Mouse (Mus musculus) midbrain, postnatal 0 days (tissue): Measurements from ENCODE around the gene Lmo3. TPM values are rescaled to one million over a fixed set of nuclear protein-coding genes. Genes with fewer than 3 reads are reported as not detected.

Experiments used
- ATAC-seq: fragments of 200-750 bp; cut with Nextera tagmentation; 2 replicates; pipeline ENCODE4 v1.8.0; 2017; ENCODE audit warnings: moderate number of reproducible peaks, mild to moderate bottlenecking, moderate TSS enrichment, moderate library complexity; ENCODE audit not compliant: low FRiP score
- DNase-seq: peaks from one replicate; pipeline ENCODE4 v3.0.0-alpha.2; 2015; ENCODE audit warnings: low spot score
- H3K27ac ChIP-seq: fragments of 300-500 bp; sonication (generic); 2 replicates; pipeline ENCODE4 v1.5.1; 2014; ENCODE audit warnings: low read depth, mild to moderate bottlenecking, low read length, mixed read lengths
- H3K27me3 ChIP-seq: fragments of 300-500 bp; sonication (generic); 2 replicates; pipeline ENCODE4 v1.6.1; 2014; ENCODE audit warnings: low read length, control low read depth, mixed read lengths; ENCODE audit not compliant: insufficient read depth
- H3K36me3 ChIP-seq: fragments of 300-500 bp; sonication (generic); 2 replicates; pipeline ENCODE4 v1.6.1; 2014; ENCODE audit warnings: low read length, control low read depth, mixed read lengths; ENCODE audit not compliant: insufficient read depth
- H3K4me1 ChIP-seq: fragments of 300-500 bp; sonication (generic); 2 replicates; pipeline ENCODE4 v1.6.1; 2014; ENCODE audit warnings: mild to moderate bottlenecking, control low read depth, antibody characterized with exemption, low read length, mixed read lengths; ENCODE audit not compliant: insufficient read depth
- H3K4me2 ChIP-seq: fragments of 300-500 bp; sonication (generic); 2 replicates; pipeline ENCODE4 v1.6.1; 2014; ENCODE audit warnings: low read depth, mild to moderate bottlenecking, low read length, mixed read lengths; ENCODE audit not compliant: poor library complexity, severe bottlenecking
- H3K4me3 ChIP-seq: fragments of 300-500 bp; sonication (generic); 2 replicates; pipeline ENCODE4 v1.5.1; 2014; ENCODE audit warnings: low read depth, mild to moderate bottlenecking, low read length, moderate library complexity
- H3K9ac ChIP-seq: fragments of 300-500 bp; sonication (generic); replicated peaks from 2 replicates; pipeline ENCODE4 v1.6.1; 2014; ENCODE audit warnings: mild to moderate bottlenecking, low read length, moderate library complexity, mixed read lengths; ENCODE audit not compliant: poor library complexity, severe bottlenecking
- H3K9me3 ChIP-seq: fragments of 300-500 bp; sonication (generic); 2 replicates; pipeline ENCODE4 v1.6.1; 2016; ENCODE audit warnings: low read length, control low read depth
- CTCF ChIP-seq: IDR thresholded peaks from 2 replicates; pipeline ENCODE4 v1.5.1; 2016; ENCODE audit warnings: antibody characterized with exemption, mild to moderate bottlenecking
- WGBS: fragments of 180-500 bp; shearing (Covaris S2); extraction: QIAGEN DNeasy Blood & Tissue Kit; methylation state at CpG from one replicate; pipeline ENCODE4 v1.1.7; 2014; 5-methylcytosine and 5-hydroxymethylcytosine counted together
- polyA plus RNA-seq: library from polyadenylated mRNA; unstranded; fragments of >200 nt; fragmentation: Nextera tagmentation; extraction: Ambion mirVana; gene quantifications from 2 replicates; pipeline ENCODE4 v1.2.1, GENCODE M21; 2015
- total RNA-seq: library from RNA; depleted of rRNA; stranded (reverse); fragments of >200 nt; gene quantifications from 2 replicates; pipeline ENCODE4 v1.2.3, GENCODE M21; 2014

Lmo3 gene
- total and polyA plus RNA-seq, 2 experiments from 2014 or later: 145 to 148 TPM

DNA sequence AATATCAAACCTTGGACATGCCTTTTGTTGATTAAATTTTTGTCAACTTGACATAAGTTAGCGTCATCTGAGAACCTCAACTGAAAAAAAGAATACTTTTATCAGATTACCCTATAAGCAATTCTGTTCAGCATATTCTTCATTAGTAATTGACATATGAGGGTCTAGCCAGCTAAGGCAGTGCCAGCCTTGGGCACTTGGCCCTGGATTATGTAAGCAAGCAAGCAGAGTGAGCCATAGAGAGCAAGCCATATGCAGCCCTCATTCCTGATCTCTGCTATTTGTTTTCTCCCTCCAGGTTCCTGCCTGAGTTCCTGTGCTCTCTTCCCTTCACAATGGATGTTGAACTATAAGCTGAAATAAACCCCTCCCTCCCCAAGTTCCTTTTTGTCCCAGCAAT is 182.9 kb downstream of the Lmo3 start:
- TF ChIP-seq CTCF: no peak
- ATAC-seq: no peak
- Histone ChIP-seq H3K4me2 (no peak overlapping the region), H3K4me3 (no peak overlapping the region), H3K9me3 (no peaks in the 10 kb centered on the region), H3K9ac (no peak overlapping the region), H3K4me1 (no peaks in the 10 kb centered on the region), H3K27me3 (no peaks in the 10 kb centered on the region), H3K36me3 (no peaks in the 10 kb centered on the region; the same call in 1 of the 2 replicates), H3K27ac (no peak overlapping the region)
- 91% methylated on average over 1 of the region's 1 CpGs for WGBS
- no peak for DNase-seq

- Histone ChIP-seq H3K27ac (no peak overlapping the region), H3K4me1 (no peaks in the 10 kb centered on the region), H3K9ac (no peak overlapping the region), H3K27me3 (no peaks in the 10 kb centered on the region), H3K4me2 (no peak overlapping the region), H3K4me3 (no peak overlapping the region), H3K9me3 (no peaks in the 10 kb centered on the region), H3K36me3 (no peaks in the 10 kb centered on the region)
- no peak for DNase-seq
- no peak for ATAC-seq
- no peak for TF ChIP-seq CTCF
- 63% methylated on average over 5 of the region's 5 CpGs for WGBS
Measured at GRCm38 (mm10) chr6:138391085-138391484, 190.7 kb downstream of the Lmo3 start.

DNA sequence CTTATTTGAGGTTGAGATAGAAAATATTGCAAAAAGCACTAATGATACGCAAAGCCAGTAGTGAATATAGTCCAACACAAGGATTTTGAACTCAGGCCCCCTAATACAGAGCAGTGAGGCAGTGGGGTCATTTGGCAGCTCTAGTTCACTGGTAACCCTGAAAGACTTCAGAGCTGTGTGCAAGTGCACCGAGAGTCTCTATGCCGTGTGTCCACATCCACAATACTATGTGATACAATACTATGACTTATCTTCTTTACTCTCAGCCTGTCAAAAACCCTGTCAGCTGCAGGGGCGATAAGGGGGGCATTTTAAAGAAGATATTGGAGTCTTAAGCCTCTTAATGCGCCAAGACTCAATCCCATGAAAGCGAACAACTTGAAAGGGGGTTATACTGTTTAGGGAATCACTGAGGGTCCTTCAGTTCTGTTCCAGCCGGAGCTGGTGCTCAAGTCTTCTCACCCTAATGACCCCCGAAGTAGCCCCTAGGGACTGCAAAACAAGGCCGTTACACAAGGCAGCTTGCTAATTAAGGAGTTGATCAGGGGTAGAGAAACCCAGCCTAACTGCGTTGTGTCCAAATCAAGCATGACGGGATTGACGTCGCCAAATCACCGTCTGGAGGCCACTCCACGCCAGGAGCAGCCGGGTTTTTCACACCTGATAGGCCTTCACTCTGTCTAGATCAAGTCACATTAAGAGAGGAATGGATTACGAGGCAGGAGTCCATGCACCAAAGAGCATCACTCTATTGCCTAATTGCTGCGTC is 193.4 kb downstream of the Lmo3 start:
- peak; percentile 46 for DNase-seq

GRCm38 (mm10) chr6:138383208-138383607 is 198.6 kb downstream of the Lmo3 start:
- H3K36me3 ChIP-seq: no peaks in the 10 kb centered on the region
- no peaks in the 10 kb centered on the region for H3K4me1 ChIP-seq
- no peak overlapping the region for H3K4me2 ChIP-seq
- H3K27ac ChIP-seq: no peak overlapping the region
- TF ChIP-seq CTCF: no peak
- DNase-seq (no peak), ATAC-seq (no peak)
- H3K27me3 ChIP-seq: no peaks in the 10 kb centered on the region
- 93% methylated on average over 1 of the region's 1 CpGs for WGBS
- no peak overlapping the region for H3K9ac ChIP-seq
- H3K4me3 ChIP-seq: no peak overlapping the region
- H3K9me3 ChIP-seq: no peaks in the 10 kb centered on the region

More for the DNA sequence above, 193.4 kb downstream of the Lmo3 start:
- 29% methylated on average over 18 of the region's 18 CpGs for WGBS
- Histone ChIP-seq H3K9me3 (no peaks in the 10 kb centered on the region), H3K27me3 (no peaks in the 10 kb centered on the region), H3K4me3 (no peak overlapping the region), H3K36me3 (no peaks in the 10 kb centered on the region), H3K4me2 (no peak overlapping the region), H3K4me1 (no peaks in the 10 kb centered on the region), H3K27ac (no peak overlapping the region), H3K9ac (no peak overlapping the region)
- peak; percentile 44; the same call in 1 of the 2 replicates for ATAC-seq
- no peak for TF ChIP-seq CTCF

DNA sequence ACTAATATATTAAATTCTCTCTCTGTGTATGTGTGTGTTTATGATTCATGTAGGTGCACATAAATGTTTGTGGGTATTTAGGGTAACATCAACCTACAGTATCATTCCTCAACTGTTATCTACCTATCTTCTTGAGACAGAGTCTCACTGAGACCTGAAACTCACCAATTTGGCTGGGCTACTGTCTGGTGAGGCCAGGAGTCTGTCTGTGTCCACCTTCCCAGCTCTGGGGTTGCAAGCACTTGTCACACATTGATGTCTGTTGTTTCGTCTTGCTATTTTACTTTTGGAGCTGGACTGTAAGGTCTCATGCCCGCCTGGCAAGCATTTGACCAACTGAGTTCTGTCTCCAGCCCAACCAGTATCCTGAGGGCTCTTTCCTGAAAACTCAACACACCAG is 210.6 kb downstream of the Lmo3 start:
- H3K9me3 ChIP-seq: no peaks in the 10 kb centered on the region
- TF ChIP-seq CTCF: no peak
- H3K4me1 ChIP-seq: no peaks in the 10 kb centered on the region
- no peak overlapping the region for H3K27ac ChIP-seq
- DNase-seq (no peak), ATAC-seq (no peak)
- H3K27me3 ChIP-seq: no peaks in the 10 kb centered on the region
- 90% methylated on average over 2 of the region's 2 CpGs for WGBS
- no peak overlapping the region for H3K4me2 ChIP-seq
- no peak overlapping the region for H3K9ac ChIP-seq
- no peaks in the 10 kb centered on the region for H3K36me3 ChIP-seq
- H3K4me3 ChIP-seq: no peak overlapping the region

DNA sequence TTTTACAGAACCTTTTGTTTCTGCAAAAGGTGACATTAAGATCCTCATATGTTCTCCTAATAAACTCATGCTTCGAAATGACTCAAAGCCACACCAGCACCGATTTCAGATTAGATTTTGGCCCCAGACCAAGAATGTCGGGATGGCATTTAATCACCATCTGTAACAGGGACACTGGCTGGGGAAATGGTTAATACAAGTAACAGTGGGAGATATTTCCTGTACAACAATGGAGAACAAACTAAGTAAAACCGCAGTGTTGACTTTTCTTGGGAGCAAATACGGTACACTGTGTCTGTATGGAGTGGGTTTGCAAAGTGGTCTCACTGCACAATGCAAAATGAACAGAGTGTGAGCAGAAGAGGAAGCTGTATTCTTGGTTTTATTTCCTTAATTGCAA is 217.7 kb downstream of the Lmo3 start:
- 77% methylated on average over 5 of the region's 5 CpGs for WGBS
- H3K27me3 ChIP-seq: no peaks in the 10 kb centered on the region
- no peak for ATAC-seq
- DNase-seq: no peak
- no peak overlapping the region for H3K4me3 ChIP-seq
- no peak overlapping the region for H3K27ac ChIP-seq
- no peak overlapping the region for H3K9ac ChIP-seq
- no peaks in the 10 kb centered on the region for H3K9me3 ChIP-seq
- H3K36me3 ChIP-seq: no peaks in the 10 kb centered on the region
- H3K4me1 ChIP-seq: no peaks in the 10 kb centered on the region
- TF ChIP-seq CTCF: no peak
- H3K4me2 ChIP-seq: no peak overlapping the region
